Mouse (Mus musculus) heart, postnatal 10 days (tissue): Measurements from ENCODE around the gene Pitpnm2. TPM values are rescaled to one million over a fixed set of nuclear protein-coding genes. Genes with fewer than 3 reads are reported as not detected.

ENCODE experiments used
- DNase-seq, 2 experiments: peaks; one replicate each; pipeline ENCODE4 v3.0.0; 2021
- intact Hi-C: fragments of 180-260 bp; cut with DNase I; formaldehyde crosslinking; loops from one replicate; pipeline ENCODE4 v1.15.1; 2025
- total RNA-seq, 2 experiments: library from RNA; stranded (reverse); gene quantifications; 2 replicates each; pipeline ENCODE4 v1.2.3; 2021

Pitpnm2 gene
- total RNA-seq, 2 experiments from 2014 or later = 54.2 to 58.3 TPM

- intact Hi-C loops = loop anchor here (5.0 kb wide), 1 partner anchor 37 kb away; no protein-coding TSS in a partner anchor
- peak; percentile 47 to 58 for DNase-seq
Measured at GRCm38 (mm10) chr5:124078794-124079416, 170.7 kb downstream of the Pitpnm2 start.

- intact Hi-C loops = loop anchor here (5.0 kb wide), 1 partner anchor 36 kb away; no protein-coding TSS in a partner anchor
- DNase-seq = no peak
Measured at GRCm38 (mm10) chr5:124077856-124078460, 171.6 kb downstream of the Pitpnm2 start.

- intact Hi-C loops = loop anchor here (5.0 kb wide), 1 partner anchor 35 kb away; no protein-coding TSS in a partner anchor
- no peak for DNase-seq
Measured at GRCm38 (mm10) chr5:124077241-124077640, 172.3 kb downstream of the Pitpnm2 start.

- intact Hi-C loops = loop anchor here (5.0 kb wide), 1 partner anchor 34 kb away; no protein-coding TSS in a partner anchor
- no peak for DNase-seq
Measured at GRCm38 (mm10) chr5:124076559-124076958, 173.0 kb downstream of the Pitpnm2 start.

- intact Hi-C loops = loop anchor here (5.0 kb wide), 1 partner anchor 33 kb away; no protein-coding TSS in a partner anchor
- no peak for DNase-seq
Measured at GRCm38 (mm10) chr5:124075716-124076115, 173.8 kb downstream of the Pitpnm2 start.

- intact Hi-C loops = loop anchor here (5.0 kb wide), 1 partner anchor 33 kb away; no protein-coding TSS in a partner anchor
- DNase-seq = peak in 1 of 2 experiments; percentile 31
Measured at GRCm38 (mm10) chr5:124074845-124075307, 174.7 kb downstream of the Pitpnm2 start.

- DNase-seq = peak in 1 of 2 experiments; percentile 43
- intact Hi-C loops = no loop called here
Measured at GRCm38 (mm10) chr5:124073682-124074081, 175.9 kb downstream of the Pitpnm2 start.

- intact Hi-C loops = no loop called here
- no peak for DNase-seq
Measured at GRCm38 (mm10) chr5:124069657-124070056, 179.9 kb downstream of the Pitpnm2 start.

Other genes starting within 250 kb of the Pitpnm2 start
- gene Vps37b, start 217.5 kb downstream of the Pitpnm2 start, total RNA-seq = 10 to 100 TPM; 38.0 to 46.7 TPM
- gene Abcb9, start 154.0 kb downstream of the Pitpnm2 start, total RNA-seq = 1 to 10 TPM; 6.5 to 6.7 TPM
- gene Ogfod2, start 137.5 kb downstream of the Pitpnm2 start, total RNA-seq = 10 to 100 TPM; 11.9 to 14.2 TPM
- 10 to 100 TPM; 47.9 to 52.7 TPM for gene Arl6ip4, start 133.7 kb downstream of the Pitpnm2 start, total RNA-seq
- gene Mphosph9, start 78.2 kb upstream of the Pitpnm2 start, total RNA-seq = 1 to 10 TPM; 6.7 to 7.4 TPM
- gene 2810006K23Rik, start 78.3 kb upstream of the Pitpnm2 start, total RNA-seq = 10 to 100 TPM in 1 of 2 experiments, 1 to 10 TPM in 1; 9.7 to 10.8 TPM
- gene Cdk2ap1, start 113.3 kb upstream of the Pitpnm2 start, total RNA-seq = 100 to 1,000 TPM; 171 to 185 TPM
- gene Sbno1, start 176.2 kb upstream of the Pitpnm2 start, total RNA-seq = 10 to 100 TPM; 69.2 to 77.6 TPM
- gene Kmt5a, start 190.2 kb upstream of the Pitpnm2 start, total RNA-seq = 100 to 1,000 TPM; 146 to 153 TPM
- gene Rilpl2, start 228.6 kb upstream of the Pitpnm2 start, total RNA-seq = 10 to 100 TPM; 11.0 to 11.4 TPM
- gene Snrnp35, start 233.4 kb upstream of the Pitpnm2 start, total RNA-seq = 10 to 100 TPM; 14.2 to 16.0 TPM